Mouse (Mus musculus) T-helper 1 cell (primary cell): ENCODE measurements around the gene Gm11639.

Experiments used
- in situ Hi-C: fragments of 300-600 bp; cut with MboI, MseI; formaldehyde crosslinking; loops from one replicate; pipeline ENCODE4 v1.15.1; 2025; ENCODE audit warnings: high pct_unique_total_duplicates

Gene Gm11639

DNA sequence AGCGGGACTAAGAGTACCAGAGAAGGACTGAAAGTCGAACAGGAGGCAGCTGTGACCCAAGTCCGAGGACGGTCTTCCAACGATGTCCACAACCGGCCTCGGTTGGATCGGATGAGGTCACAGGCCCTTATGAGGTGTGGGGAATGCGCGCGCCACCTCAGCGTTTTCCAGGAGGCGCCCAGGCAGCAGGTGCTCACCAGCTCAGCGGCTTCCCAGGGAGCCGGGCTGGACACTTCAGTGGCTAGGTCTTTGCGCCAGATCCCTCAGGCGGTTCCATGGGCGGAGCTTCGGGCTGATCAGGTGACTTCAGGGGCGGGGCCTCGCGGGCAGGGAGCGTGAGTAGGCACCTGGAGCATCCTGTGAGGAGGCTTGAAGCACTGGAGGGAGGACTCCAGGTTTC is at the start of gene Gm11639:
TSS of gene Gm11639 (plus strand) at position 160 of the 400 bp plus-strand sequence.
- in situ Hi-C loops = no loop called here

DNA sequence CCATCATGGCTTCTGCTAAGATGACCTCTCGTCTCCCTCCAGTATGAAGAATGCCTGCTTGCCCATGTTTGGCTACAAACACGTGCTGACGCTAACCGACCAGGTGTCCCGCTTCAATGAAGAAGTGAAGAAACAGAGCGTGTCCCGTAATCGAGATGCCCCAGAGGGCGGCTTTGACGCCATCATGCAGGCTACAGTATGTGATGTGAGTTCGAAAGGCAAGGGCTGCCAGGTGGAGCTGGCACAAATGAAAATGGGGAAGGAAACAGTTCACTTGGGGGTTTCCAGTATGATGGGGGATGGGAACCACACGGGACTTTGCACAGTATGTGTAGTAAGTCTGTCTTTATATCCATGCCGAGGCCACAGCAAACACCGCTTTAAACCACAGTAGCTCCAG is 48.5 kb upstream of the Gm11639 start:
- in situ Hi-C loops = no loop called here

DNA sequence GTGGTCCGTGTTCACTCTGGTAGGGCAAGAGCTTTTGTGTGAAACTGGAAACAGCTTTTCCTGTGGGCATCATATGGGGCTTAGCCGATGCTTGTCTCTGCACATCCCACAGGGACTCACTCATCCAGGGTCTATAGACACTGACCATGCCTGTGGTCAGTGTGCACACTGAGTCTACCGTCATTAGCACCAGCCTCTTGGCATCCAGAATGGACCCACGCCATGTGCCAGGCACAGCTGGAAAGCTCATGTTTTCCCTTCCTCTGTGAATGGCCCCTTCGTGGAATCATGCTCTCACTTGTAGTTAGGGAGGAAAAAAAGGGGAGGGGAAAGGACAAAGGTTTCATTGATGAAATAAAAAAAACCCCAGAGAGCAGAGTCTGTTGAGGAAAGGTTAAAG is 47.5 kb upstream of the Gm11639 start:
- in situ Hi-C loops = no loop called here

DNA sequence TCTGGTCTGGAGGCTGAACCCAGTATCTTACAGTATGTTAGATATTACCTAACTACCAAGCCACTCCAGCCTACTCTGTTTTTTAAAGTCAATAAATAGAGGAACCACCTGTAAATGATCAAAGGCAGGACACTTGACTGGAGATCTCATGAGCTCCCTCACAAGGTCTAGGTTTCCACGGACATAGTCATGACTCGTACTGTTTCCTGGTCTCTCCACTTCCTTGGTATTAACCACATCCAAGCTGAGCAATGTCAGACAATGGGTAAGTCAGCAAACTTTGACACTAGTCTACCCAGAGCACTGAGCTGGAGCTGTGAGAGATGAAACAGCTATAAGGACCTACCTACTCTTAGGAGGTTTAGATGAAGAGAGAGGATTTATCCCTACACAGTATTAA is 46.6 kb upstream of the Gm11639 start:
- in situ Hi-C loops = no loop called here

DNA sequence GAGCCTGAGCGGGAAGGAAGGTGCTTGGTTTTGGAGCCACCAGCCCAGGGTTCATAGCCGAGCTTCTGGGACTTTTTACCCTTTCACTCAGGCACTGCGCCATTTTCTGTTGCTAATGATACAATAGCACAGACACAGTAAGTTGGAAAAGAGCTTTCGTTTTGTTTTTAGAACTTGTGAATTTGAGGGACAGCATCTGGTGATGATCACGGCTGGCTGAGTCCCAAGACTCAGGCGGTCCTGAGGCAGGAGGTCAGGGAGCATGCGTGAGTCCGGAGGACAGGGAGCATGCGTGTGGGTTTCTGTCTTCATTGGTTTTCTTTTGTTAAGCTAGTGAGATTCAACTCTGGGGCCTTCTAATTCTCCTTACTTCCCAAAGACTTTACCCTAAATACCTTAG is 45.9 kb upstream of the Gm11639 start:
- in situ Hi-C loops = no loop called here

DNA sequence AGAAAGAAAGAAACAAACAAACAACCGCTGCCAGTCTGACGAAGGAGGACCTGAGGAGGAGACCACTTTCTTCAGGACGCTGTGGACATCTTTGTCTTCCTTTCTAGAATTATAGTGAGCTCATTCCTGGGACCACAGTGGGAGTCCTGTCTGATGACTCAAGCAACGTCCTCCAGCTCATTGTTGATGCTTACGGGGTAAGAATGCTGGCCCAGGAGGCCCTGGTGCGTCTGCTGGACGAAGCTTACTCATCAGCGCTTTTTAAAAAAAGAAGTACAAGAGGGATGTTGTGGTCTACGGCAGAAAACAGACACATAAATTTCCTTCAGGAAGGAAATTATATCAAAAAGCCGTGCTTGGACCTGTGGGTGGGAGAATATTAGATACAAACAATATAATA is 44.6 kb upstream of the Gm11639 start:
- in situ Hi-C loops = no loop called here

DNA sequence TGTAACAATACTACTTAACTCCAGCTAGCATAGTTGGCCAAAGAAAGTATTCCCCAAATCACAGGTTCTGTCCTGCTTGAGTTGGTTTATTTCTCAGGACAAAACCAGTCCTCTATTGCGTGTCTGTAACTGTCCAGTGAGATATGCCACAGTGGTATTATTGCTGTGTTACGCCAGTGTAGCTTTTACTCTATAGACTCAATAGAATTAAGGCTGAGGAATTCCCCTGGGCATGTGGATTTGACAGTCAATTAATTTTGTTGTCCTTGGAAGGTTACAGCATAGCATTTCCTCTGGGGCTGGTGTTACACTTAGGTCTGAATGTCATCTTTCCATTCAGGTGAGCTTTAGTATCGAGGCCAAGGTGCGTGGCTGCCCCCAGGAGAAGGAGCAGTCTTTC is 42.3 kb upstream of the Gm11639 start:
- in situ Hi-C loops = no loop called here

DNA sequence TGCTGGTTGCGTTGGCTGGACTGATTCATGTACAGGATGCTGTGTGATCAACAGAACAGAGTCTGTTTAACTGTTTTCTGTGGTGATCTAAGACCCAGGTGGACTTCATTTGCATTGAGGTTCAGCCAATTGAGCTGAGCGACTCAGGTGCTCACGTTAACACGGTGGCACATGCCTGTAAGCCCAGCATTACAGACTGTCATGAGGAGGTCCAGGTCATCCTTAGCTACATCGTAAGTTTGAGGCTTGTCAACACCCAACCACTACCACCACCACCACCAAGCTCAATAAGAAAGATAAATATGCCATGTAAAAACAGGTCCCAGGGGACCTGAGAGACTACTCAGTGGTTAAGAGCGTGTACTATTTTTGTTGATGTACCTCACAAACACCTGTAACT is 40.1 kb upstream of the Gm11639 start:
- in situ Hi-C loops = no loop called here

DNA sequence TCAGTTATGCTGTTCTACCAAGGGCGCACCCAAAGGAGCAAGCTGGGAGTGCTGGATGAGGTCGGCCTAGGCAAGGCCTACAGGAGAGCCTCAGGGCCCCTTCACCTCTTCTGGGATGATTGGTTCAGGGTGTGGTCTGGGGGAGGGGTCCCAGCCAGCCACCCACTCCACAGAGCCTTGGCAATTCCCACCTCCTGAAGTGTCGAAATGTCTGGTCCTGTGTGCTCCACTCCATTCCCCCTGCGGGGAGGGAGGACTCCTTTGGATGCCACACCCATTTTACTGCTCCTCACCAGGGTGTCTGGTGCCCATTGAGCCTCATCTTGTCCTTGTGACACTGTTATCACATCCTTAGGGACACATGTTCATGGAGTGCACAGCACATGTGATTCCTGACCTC is 39.3 kb upstream of the Gm11639 start:
- in situ Hi-C loops = no loop called here

DNA sequence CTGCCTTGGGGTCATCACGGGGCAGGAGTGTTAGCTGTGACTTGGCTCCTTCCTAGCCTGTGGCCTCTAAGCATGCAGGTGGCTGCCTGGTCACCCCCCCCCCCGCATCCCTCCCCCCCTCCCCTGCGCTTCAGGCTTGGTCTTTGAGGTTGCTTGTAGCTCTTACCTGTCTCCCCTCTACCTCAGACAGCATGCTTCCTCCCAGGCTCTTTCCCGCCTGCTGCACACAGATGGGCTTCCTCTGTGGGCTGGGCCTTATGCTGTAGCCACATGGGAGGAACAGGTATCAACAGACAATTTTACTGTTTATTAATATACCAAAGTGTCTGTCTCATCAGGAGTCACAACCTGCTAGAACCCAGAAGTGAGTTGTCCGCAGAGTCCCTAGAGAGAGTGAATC is 38.9 kb upstream of the Gm11639 start:
- in situ Hi-C loops = no loop called here

DNA sequence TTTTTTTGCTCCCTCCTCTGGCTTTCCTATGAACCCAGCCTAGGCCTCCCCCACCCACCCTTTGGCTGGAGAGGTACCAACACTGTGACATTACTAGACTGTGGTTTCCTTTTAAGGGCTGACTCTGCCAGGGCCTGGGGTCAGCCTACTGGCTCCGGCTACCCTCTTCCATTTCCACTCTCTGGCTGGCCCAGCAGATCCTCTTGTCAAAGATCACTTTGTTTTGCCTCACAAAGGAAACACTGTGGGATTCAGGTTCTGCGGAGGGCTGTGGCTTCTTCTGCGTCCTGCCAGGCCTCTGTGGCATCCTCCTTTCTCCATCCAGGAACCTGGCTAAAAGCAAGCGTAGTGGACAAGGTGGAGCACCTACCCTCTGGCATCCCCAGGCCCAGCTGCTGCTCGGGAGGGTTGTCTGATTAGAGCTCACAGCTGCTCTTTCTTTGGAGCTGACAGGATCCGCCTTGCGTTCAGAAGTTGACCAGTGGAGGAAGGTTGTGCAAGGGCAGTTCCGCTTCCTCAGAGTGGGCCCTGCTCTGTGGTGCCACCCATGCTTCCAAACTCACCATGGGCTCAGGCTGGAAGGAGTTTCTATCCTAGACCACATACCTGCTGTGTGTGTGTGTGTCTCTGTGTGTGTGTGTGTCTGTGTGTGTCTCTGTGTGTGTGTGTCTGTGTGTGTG is 38.2 kb upstream of the Gm11639 start:
- in situ Hi-C loops = no loop called here

DNA sequence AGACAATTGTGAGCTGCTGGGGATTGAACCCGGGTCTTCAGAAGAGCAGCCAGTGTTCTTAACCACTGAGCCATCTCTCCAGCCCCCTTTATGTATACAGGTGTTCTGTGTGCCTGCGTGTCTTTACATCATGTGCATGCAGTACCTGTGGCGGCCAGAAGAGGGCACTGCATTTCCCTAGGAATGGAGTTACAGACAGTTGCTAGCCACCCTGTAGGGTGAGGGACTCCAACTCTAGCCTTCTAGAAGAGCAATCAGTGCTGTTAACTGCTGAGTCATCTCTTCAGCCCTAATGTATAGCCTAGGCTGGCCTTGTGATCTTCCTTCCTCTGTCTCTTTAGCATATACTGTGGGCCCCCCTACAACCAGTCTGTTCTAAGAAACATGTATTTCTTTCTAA is 36.9 kb upstream of the Gm11639 start:
- in situ Hi-C loops = no loop called here

DNA sequence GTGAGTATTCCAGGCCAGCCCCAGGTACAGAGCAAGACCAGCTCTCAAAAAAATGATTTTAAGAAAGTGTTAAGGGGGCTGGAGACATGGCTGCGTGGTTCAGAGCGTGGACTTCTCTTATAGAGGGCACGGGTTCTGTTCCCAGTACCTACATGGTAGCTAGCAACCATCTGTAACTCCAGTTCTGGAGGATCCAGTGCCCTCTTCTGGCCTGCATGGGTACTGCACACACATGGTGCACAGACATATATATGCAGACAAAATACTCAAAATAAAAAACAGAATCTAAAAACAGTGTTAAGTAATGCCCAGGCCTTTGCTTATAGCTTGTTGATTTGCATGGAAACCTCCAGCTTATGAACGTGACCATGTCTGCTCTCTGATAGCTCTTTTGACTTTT is 24.9 kb upstream of the Gm11639 start:
- in situ Hi-C loops = loop anchor here (25.0 kb wide), 1 partner anchor 698 kb away; the partner anchor contains the start of genes Arf2 and Nsf

DNA sequence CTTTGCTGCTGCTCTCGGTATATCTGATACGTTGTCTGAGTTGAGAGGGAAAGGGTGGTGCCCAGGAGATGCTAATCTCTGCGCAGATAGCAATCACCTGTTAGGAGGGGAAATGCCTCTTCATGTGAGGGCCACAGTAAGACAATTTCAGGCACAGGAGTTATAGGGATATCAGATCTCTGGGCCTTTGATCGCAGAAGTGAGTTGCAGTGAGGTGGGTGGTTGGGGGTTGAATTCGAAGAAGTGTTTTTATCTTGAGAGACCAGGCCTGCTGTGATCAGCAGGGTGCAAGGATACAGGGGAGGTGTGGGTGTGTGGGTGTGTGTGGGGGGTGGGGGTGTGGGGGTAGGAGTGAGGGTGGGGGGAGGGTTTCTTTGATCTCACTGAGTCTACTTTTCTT is 24.4 kb upstream of the Gm11639 start:
- in situ Hi-C loops = loop anchor here (25.0 kb wide), 1 partner anchor 699 kb away; the partner anchor contains the start of genes Arf2 and Nsf

DNA sequence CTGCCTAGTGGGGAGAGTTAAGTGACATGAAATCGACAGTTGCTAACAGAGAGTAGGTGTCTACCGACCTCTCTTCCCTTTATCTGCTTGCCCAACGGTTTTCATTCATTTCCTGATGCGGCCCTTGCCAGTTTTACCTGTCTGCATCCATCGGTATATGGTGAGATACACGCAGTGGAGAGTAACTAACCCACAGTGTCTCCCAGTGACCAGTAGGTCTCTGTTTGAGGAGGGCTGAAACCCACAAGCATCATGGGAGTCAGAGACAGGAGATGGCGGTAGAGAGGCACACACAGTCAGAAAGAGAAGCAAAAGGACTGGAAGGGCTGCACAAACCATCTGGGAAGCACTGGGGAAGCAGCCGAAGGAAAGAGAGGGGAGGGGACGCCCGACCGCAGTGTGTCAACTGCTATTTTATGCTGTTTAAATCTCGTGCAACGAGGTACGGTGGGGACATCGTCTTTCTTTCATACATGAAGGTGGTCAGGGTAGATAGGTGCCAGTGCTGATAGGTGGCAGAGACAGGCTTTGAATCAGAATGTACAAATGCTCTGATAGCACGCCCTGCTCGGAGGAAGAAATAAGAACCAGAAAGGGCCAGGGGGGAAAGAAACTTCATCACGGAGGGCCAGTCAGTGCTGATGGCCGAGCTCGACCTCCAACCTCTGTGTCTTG is 23.8 kb upstream of the Gm11639 start:
- in situ Hi-C loops = loop anchor here (25.0 kb wide), 1 partner anchor 699 kb away; the partner anchor contains the start of genes Arf2 and Nsf

DNA sequence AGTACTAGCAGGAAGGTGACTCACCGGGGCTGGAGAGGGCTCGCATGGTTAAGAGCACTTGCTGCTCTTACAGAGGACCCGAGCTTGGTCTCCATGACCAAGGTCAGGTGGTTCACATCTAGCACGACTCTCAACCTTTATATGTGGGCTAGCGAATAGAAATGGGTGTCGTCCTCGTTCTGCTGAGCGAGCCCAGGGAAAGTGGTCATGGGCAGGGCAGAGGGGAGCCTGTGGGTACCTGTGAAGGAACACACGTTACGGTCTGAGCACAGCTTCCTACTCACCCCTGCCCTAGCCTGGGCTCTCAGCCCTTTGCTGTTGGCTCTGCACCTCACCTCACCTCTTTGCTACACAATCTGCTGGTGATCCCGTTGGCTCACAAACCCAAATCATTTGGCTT is 22.9 kb upstream of the Gm11639 start:
- in situ Hi-C loops = loop anchor here (25.0 kb wide), 1 partner anchor 700 kb away; the partner anchor contains the start of genes Arf2 and Nsf

DNA sequence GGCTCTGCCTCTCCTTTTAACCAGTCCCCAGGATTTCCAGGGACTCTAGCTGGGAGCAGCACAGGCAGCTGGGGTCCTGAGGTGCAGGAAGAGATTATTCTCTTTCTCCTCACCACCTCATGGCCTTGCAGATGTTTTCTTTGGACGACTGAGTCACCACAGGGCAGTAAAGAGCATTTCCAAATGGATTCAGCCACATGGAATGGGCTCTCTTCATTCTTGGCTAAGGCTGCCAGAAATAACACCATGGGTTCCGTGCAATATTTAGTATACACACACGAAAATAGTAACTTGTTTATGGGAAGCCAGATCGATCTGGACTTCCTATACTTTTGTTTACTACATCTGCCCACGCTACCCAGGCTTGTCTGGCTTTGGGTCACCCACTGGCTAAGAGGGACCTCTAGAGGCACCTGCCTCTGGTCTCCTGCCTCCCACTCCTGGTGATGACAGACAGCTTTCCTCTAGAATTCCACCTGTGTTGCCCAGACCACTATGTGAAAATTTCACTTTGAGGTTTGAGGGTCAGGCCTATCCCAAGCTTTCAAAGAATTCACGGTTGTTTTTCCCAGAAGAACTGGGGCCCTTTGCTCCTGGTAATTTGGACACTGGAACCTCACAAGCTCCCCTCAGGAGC is 22.1 kb upstream of the Gm11639 start:
- in situ Hi-C loops = loop anchor here (25.0 kb wide), 1 partner anchor 701 kb away; the partner anchor contains the start of genes Arf2 and Nsf

DNA sequence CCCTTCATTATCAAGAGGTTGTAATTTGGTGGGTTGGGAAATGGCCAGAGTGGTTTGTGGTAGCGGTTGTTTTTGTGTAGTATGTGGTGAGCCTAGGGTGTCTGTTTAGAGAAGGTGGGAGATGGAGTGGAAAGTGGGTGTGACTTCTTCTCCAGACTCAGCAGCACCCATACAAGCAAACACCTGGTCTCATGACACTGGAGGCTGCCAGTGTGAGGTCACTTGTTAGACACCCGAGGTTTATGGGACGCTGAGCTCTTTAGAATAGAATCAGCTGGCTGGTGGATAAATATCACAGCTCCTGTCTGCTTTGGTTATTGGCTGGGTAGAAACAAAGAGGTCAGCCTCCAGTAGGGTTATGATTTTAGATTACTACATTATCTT is 21.6 kb upstream of the Gm11639 start:
- in situ Hi-C loops = loop anchor here (25.0 kb wide), 1 partner anchor 702 kb away; the partner anchor contains the start of genes Arf2 and Nsf

DNA sequence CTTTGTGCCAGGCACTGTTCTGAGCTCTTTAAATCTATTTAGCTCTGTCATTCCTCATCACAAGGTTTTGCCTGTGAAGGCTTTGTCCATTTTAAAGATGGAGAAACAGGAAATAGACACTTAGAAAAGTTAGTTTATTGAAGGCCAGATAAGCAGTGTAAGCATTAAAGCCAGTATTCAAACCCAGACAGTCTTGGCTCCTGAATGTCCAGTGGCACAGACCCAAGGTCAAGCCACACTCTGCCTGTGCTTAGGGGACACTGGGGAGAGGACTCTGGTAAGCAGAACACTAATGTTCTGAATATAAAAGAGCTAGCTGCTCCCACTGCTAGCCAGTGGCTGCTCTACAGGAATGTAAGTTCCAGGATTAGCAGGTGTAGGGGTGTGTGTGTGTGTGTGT is 21.1 kb upstream of the Gm11639 start:
- in situ Hi-C loops = loop anchor here (25.0 kb wide), 1 partner anchor 702 kb away; the partner anchor contains the start of genes Arf2 and Nsf

DNA sequence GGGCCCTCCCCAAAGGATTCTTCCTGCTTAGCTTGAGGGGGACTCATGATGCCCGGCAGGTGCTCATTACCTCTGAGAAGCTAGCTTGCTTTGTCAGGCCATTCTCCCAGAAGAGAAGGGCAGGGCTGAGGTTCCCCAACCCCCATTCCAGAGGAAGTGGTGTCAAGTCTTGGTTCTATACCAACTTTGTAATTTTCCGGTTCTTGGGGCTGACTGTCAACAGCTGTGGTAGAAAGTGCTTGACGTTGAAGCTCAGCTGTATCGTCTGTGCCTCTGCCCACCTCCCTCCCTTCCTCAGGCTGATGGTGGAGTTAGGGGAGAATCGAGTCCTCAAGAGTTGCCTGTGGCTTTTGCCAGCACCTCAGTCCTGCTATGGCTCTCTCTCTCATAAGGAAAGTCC is 18.1 kb upstream of the Gm11639 start:
- in situ Hi-C loops = loop anchor here (25.0 kb wide), 1 partner anchor 705 kb away; the partner anchor contains the start of genes Arf2 and Nsf

DNA sequence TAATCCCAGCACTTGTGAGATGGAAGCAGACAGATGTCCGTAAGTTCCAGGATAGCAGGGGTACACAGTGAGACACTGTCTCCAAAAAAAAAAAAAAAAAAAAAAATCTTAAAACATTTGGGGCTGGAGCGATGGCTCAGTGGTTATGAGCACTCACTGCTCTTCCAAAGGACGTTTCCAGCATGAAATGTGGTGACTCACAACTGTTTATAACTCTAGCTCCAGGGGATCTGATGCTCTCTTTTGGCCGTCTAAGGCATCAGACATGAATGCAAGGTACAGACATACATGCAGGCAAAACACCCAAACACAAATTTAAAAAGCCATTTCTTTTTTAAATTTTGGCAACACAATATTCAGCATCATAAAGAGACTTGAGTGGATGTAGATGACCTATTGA is 12.1 kb upstream of the Gm11639 start:
- in situ Hi-C loops = loop anchor here (25.0 kb wide), 1 partner anchor 711 kb away; the partner anchor contains the start of genes Arf2 and Nsf

DNA sequence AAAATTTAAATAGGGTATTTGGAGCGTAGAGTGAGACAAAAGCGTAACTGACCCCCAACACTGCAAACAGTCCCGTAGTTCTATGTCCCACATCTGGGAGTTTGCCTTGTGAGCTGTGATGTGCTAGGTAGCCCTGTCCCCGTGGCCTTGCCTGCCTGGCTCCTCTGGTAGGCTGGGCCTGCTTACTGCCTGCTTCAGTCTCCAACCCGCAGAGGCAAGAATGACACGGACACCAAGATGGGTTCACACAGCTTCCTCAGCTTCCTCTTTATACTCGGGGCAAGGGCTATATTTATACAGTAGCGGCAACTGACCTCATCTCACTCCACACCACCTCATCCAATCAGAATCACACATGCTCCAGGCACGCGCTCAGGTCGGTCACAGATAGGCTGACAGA is 10.7 kb upstream of the Gm11639 start:
- in situ Hi-C loops = loop anchor here (25.0 kb wide), 1 partner anchor 712 kb away; the partner anchor contains the start of genes Arf2 and Nsf
